Mouse (Mus musculus) forebrain, embryonic 16.5 days (tissue): ENCODE measurements around the gene Rab30. TPM values are rescaled to one million over a fixed set of nuclear protein-coding genes. Genes with fewer than 3 reads are reported as not detected.

Experiments used
- ATAC-seq: fragments of 200-750 bp; cut with Nextera tagmentation; 2 replicates; pipeline ENCODE4 v1.8.0; 2017; ENCODE audit warnings: mild to moderate bottlenecking, moderate library complexity
- H3K27ac ChIP-seq: fragments of 300-500 bp; sonication (generic); 2 replicates; pipeline ENCODE4 v1.5.1; 2014; ENCODE audit warnings: low read length, control low read depth
- H3K27me3 ChIP-seq: fragments of 300-500 bp; sonication (generic); replicated peaks from 2 replicates; pipeline ENCODE4 v1.6.1; 2014; ENCODE audit warnings: low read length; ENCODE audit not compliant: control insufficient read depth, insufficient read depth
- H3K36me3 ChIP-seq: fragments of 300-500 bp; sonication (generic); 2 replicates; pipeline ENCODE4 v1.6.1; 2014; ENCODE audit not compliant: control insufficient read depth, insufficient read depth
- H3K4me1 ChIP-seq: fragments of 300-500 bp; sonication (generic); replicated peaks from 2 replicates; pipeline ENCODE4 v1.6.1; 2014; ENCODE audit warnings: low read length; ENCODE audit not compliant: control insufficient read depth, insufficient read depth
- H3K4me2 ChIP-seq: fragments of 300-500 bp; sonication (generic); 2 replicates; pipeline ENCODE4 v1.6.1; 2014; ENCODE audit warnings: mild to moderate bottlenecking, low read length, control low read depth
- H3K4me3 ChIP-seq: fragments of 300-500 bp; sonication (generic); replicated peaks from 2 replicates; pipeline ENCODE4 v1.5.1; 2014; ENCODE audit warnings: mild to moderate bottlenecking, low read length, control low read depth
- H3K9ac ChIP-seq: fragments of 300-500 bp; sonication (generic); replicated peaks from 2 replicates; pipeline ENCODE4 v1.6.1; 2014; ENCODE audit warnings: low read depth, low read length, control low read depth
- H3K9me3 ChIP-seq: fragments of 300-500 bp; sonication (generic); 2 replicates; pipeline ENCODE4 v1.6.1; 2016; ENCODE audit warnings: low read length; ENCODE audit not compliant: control insufficient read depth
- WGBS: fragments of 180-500 bp; shearing (Covaris S2); extraction: QIAGEN DNeasy Blood & Tissue Kit; methylation state at CpG from one replicate; pipeline ENCODE4 v1.1.7; 2014; 5-methylcytosine and 5-hydroxymethylcytosine counted together
- polyA plus RNA-seq: library from polyadenylated mRNA; unstranded; fragments of >200 nt; fragmentation: Nextera tagmentation; extraction: Ambion mirVana; gene quantifications from 2 replicates; pipeline ENCODE4 v1.2.1, GENCODE M21; 2015

The Rab30 gene
- polyA plus RNA-seq, 1 experiment from 2014 or later, result 20.1 TPM

GRCm38 (mm10) chr7:92887230-92887629, 145.8 kb downstream of the Rab30 start:
- H3K36me3 ChIP-seq, result no peaks in the 10 kb centered on the region
- 89% methylated on average over 5 of the region's 5 CpGs for WGBS
- no peak for ATAC-seq

GRCm38 (mm10) chr7:92890211-92890610, 148.8 kb downstream of the Rab30 start:
- no peak overlapping the region for H3K4me2 ChIP-seq
- no peak for ATAC-seq
- no peaks in the 10 kb centered on the region for H3K36me3 ChIP-seq
- 57% methylated on average over 1 of the region's 1 CpGs for WGBS
- no peaks in the 10 kb centered on the region for H3K4me1 ChIP-seq
- H3K9me3 ChIP-seq, result no peaks in the 10 kb centered on the region; the same call in 1 of the 2 replicates
- no peak overlapping the region for H3K27ac ChIP-seq
- H3K4me3 ChIP-seq, result no peak overlapping the region
- H3K27me3 ChIP-seq, result no peaks in the 10 kb centered on the region
- H3K9ac ChIP-seq, result no peak overlapping the region

More at GRCm38 (mm10) chr7:92887230-92887629, 145.8 kb downstream of the Rab30 start:
- H3K4me2 ChIP-seq, result no peak overlapping the region
- no peak overlapping the region for H3K9ac ChIP-seq
- no peak overlapping the region for H3K4me3 ChIP-seq
- H3K27ac ChIP-seq, result no peak overlapping the region
- no peaks in the 10 kb centered on the region; the same call in 1 of the 2 replicates for H3K9me3 ChIP-seq
- no peaks in the 10 kb centered on the region for H3K27me3 ChIP-seq
- H3K4me1 ChIP-seq, result no peaks in the 10 kb centered on the region

- Histone ChIP-seq H3K36me3 (no peaks in the 10 kb centered on the region), H3K27me3 (no peaks in the 10 kb centered on the region), H3K4me2 (no peak overlapping the region), H3K9ac (no peak overlapping the region), H3K27ac (no peak overlapping the region), H3K9me3 (no peaks in the 10 kb centered on the region; the same call in 1 of the 2 replicates), H3K4me1 (no peaks in the 10 kb centered on the region), H3K4me3 (no peak overlapping the region)
- WGBS, result 37% methylated on average over 4 of the region's 4 CpGs
- no peak for ATAC-seq
These were observed 149.3 kb downstream of the Rab30 start for GRCm38 (mm10) chr7:92890618-92891230.

GRCm38 (mm10) chr7:92893478-92893877, 152.1 kb downstream of the Rab30 start:
- H3K9ac ChIP-seq, result no peak overlapping the region
- no peak overlapping the region for H3K27ac ChIP-seq
- H3K4me1 ChIP-seq, result peaks cover 3% of the 10 kb centered on the region; the same call in 1 of the 2 replicates
- no peaks in the 10 kb centered on the region for H3K36me3 ChIP-seq
- H3K4me3 ChIP-seq, result no peak overlapping the region
- ATAC-seq, result no peak
- no peak overlapping the region for H3K4me2 ChIP-seq
- H3K27me3 ChIP-seq, result no peaks in the 10 kb centered on the region
- 34% methylated on average over 3 of the region's 3 CpGs for WGBS
- no peaks in the 10 kb centered on the region; the same call in 1 of the 2 replicates for H3K9me3 ChIP-seq

Other genes starting within 250 kb of the Rab30 start
- 56.2 and 65.1 TPM in 2 replicates for gene Ccdc90b, start 180.5 kb upstream of the Rab30 start, polyA plus RNA-seq
- 17.1 and 21.7 TPM in 2 replicates for gene Ankrd42, start 104.5 kb upstream of the Rab30 start, polyA plus RNA-seq
- 24.5 and 27.3 TPM in 2 replicates for gene Pcf11, start 71.7 kb upstream of the Rab30 start, polyA plus RNA-seq
- 6.6 and 9.6 TPM in 2 replicates for gene Ddias, start 132.6 kb downstream of the Rab30 start, polyA plus RNA-seq
- 17.3 and 19.7 TPM in 2 replicates for gene Prcp, start 132.9 kb downstream of the Rab30 start, polyA plus RNA-seq